Mouse (Mus musculus) spleen, postnatal 0 days (tissue): ENCODE results near the gene Msgn1. TPM values are rescaled to one million over a fixed set of nuclear protein-coding genes. Genes with fewer than 3 reads are reported as not detected.

Source experiments
- polyA plus RNA-seq: library from polyadenylated mRNA; unstranded; fragments of >200 nt; fragmentation: Nextera tagmentation; extraction: Ambion mirVana; gene quantifications from 2 replicates; pipeline ENCODE4 v1.2.1, GENCODE M21; 2015

Gene Msgn1
- not detected in 2 replicates for polyA plus RNA-seq

DNA sequence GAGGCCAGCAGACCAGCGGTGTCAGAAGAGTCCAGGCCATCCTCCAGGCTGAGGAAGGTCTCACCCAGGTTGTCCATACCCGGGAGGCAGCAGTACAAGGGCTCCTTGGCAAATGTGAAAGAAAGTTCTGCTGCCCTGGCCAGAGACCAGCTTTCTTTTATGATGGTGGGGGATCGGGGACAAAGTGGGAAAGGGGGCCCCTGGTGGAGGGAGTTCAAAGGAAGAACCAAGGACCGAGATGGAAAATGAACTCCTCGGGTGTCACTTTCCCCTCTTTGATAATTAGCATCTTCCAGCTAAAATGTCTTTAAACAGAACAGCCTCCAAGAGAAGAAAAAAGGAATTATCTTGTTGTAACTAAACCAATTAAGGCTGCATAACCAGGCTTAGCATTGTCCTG is at the start of gene Msgn1:
TSS of gene Msgn1 (minus strand) at position 101 of the 400 bp plus-strand sequence.

Other genes with a start within 250 kb of the Msgn1 start
- 2.2 and 2.8 TPM in 2 replicates for gene Kcns3, start 57.9 kb downstream of the Msgn1 start, polyA plus RNA-seq
- gene Gen1, start 56.8 kb upstream of the Msgn1 start, polyA plus RNA-seq, result 8.0 and 10.3 TPM in 2 replicates
- 135 and 147 TPM in 2 replicates for gene Smc6, start 56.9 kb upstream of the Msgn1 start, polyA plus RNA-seq
- not detected in 2 replicates for gene Vsnl1, start 227.6 kb upstream of the Msgn1 start, polyA plus RNA-seq
- gene Rad51ap2, start 247.1 kb upstream of the Msgn1 start, polyA plus RNA-seq, result 0.07 TPM in 1 of 2 replicates, not detected in the other